Mouse (Mus musculus): ENCODE measurements at regions not wholly inside any gene's neighbourhood (a gene's known extent, or its start where the extent isn't known, plus 50 kb on each side); places are given as distances from the start of the nearest gene placed in this dataset.
A peak's percentile ranks its signal among the peaks of the same experiment; 100 is the strongest.
"Not testable (repeated sequence)": the region's sequence is repeated elsewhere in the genome, so short reads cannot be mapped to it uniquely, and the experiment has no call there.

DNA sequence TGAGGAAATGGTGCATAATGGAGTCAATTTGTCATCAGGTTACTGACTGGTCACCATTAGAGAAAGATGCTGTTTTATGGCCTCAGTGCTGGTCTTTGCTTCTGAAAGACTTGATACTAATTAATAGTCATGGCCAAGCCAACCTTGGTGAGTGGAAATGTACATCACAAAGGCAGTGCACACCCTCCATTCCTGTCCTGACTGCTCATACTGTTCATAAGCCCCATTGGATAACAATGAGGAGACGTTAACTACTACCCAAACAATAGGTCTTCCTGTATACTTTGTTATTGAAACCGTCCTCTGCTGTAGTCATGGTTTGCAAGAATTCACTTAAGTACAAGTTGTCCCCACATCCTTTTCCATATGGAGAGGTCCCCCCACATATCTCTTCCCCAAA, 605.8 kb upstream of the Slc35b3 start:
- no peak for DNase-seq

DNA sequence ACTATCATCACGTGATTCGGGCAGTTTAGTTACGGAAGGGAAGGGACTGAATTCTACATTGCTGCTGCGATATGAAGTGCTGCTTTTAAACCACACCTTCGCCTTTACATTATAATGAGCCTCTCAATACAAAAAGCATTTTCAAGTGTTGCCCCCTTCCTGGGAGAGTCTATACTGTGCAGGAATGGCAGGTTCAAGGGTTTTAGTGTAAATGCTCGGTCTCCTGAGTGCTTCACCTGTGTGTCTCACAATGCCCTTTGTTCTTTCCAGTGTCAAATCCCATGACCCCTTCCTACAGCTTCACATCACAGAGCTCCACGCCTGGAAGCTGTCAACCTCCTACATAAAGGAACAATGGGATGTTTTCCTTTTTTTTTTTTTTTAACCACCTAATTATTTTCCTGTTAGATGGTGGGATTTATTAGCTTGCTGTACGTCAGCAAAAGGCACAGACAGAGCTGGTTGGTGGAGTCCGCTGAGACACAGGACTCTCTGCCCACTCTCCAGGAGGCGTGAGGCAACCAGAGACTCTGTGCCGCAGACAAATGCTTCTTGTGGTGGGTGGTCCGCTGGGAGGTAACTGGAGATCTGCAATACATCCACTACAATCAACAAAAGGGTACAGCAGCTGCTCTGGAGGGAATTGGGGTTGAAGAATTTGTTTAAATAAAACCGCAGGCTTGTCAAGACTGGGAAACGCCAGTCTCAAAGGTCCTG, 577.2 kb upstream of the Slc35b3 start:
- DNase-seq, result no peak

DNA sequence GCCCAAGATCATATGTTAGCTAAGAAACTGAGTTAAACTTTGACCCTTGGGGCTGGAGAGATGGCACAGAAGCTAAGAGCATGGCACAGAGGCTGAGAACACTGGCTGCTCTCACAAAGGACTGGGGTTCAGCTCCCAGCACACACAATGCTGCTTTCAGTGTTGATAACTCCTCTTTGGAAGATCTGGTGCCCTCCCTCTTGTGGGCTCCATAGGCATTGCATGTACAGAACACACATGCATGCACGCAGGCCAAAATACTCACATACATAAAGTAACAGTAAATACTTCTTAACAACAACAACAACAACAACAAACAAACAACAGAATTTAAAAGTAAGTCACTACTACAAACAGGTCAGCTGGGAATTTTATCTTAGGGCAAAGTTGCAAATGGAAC, 565.8 kb upstream of the Slc35b3 start:
- DNase-seq, result no peak

DNA sequence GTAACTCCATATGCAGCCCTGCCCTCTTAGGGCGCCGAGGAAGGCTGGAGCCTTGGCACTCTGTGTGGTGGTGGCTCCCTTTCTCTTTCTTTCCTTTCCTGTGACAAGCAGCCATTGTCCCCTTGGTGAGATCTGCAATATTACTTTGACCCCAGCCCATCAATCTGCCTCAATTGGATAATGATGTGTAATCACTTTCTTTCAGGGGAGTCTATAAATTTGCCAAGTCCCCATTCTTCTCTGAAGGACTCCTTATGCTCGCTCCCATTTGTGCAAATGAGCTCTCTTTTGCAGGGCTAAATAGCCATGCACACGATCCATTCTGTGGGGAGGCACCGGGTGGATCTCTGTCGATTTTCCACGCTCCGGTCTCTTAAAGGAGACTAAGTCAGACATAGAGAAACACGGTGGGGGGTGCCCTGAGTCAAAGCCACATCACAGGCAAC, 563.2 kb upstream of the Slc35b3 start:
- no peak for DNase-seq

DNA sequence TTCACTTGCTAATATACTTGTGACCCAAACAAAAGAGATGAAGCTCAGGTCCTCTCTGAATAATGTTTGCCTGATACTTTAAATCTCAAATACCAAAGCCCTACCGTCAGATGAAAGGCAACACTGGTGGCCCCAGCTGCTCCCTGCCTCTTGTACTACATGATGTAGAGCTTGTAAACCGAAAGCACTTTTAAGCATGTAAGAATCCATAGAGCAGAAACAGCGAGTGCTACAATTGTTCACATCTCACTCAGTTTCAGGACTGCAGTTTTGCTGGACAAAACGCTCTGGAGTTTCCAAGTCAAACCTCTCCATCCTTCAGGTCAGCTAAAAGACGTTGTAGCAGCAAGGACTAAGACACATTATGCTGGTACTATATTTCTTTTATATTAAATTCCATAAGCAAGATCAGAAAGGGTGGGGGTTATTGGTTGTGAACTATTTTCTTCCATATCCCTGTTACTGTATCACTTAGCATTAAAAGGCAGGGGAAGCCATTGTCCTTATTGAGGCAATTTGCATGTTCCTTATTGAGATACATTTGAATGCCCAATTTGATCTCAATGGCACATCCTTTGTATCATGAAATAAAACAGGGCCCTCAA, 562.7 kb upstream of the Slc35b3 start:
- DNase-seq, result no peak

DNA sequence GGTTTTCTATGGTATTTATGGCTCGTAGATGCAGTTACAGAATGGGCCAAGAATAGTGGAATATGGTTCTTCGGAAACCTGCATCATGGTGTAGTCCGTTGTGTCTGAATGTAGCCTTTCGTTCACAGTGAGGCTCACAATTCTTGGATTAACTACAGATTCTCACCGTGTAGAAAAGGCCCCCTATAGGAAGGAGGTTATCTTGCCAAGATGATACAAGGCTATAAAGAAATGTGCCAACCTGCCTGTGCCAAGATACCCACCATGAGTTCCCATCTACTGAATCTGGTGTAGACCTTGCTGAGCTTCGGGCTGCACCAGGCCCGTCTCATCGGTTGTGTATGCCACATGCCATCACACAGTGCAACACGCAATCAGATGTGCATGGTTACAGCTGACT, 560.2 kb upstream of the Slc35b3 start:
- DNase-seq, result no peak

DNA sequence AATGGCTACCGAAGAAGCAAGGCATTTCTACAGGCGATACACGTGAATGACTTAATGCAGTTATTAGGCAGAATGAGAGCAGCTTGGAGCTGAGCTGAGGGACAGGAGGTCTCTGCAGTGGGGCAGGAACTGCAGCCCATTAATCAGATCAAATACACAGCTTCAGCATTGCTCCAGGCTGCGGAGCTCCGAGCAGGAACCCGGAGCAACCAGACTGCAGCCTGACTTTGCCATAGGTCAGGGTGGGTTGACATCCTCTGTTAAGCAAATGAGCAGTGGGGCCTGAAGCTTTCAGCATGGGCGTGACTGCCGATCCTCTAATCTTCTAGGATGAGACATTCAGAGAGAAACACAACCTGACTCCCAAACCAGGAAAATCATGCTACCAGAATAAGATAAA, 555.4 kb upstream of the Slc35b3 start:
- no peak for DNase-seq

DNA sequence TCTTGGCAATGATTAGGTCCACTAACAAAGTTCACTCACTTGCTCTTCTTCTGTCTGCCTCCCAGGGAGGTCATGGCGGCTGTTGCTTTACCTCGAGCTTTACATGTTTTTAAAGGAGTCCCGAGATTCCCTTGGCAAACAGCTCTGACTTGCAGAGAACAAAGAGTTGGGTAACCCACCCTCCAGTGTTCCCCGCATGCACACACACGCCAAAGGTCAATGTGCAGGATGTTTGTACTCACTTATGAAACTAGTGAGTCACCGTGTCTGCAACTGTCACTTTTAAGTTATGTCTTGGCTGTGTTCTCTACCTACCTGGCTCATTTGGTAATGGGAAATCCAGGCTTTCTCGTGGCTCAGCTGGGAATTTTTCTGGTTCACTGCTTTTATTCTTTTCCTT, 529.1 kb upstream of the Slc35b3 start:
- no peak for DNase-seq

DNA sequence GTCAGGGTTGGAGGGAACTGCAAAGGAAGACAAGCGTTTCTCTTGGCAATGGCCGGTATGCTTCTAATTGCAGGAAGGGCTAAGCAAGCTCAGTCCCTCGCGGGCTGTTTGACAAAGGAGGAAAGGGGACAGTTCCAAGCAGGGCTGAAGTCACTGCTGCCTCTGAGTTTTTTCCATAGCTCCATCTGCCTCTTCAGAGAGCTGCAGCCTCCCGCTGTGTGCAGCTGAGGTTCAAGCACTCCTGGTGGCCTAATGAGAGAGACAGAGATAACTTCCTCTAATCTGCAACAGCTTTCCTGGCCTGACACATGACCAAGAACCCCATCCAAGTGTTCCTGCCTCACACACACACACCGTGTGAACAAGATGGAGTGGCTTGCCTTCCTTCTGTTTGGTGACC, 511.9 kb upstream of the Slc35b3 start:
- DNase-seq, result no peak

DNA sequence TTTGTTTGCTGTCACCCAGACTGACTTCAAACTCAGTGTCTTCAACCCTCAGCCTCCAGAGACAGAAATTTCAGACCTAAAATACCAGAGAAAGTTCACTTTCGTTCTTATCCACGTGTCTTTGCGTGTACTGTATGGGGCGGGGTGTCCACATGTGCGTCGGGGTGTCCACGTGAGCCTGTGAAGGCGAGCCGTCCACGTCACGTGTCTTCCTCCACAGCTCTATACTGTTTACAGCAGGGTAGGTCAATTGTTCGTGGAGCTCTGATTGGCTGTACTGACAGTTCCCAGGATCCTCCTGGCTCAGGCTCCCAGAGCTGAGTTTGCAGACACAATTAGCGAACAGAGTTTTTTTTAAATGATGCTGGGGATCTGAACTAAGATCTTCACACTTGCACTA, 481.1 kb upstream of the Slc35b3 start:
- DNase-seq, result peak in 1 of 2 experiments; percentile 7

DNA sequence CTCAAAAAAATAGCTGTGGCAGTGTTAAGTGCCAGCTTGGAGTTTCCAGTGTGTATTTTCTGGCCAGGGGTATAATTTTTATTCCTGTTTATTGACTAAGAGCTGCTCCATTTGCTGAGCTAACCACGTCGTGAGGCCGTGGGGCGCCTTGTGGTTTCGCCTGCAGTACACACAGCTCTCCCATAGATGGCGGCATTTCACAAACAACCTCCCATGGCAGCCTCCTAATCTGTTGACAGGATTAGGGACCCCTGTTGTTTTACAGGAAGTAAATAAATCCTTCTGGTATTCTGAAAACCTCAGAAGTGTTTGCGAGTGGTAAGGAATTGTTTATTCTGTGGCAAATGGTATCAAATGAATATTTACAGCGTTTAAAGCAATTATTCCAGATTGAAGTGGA, 480.2 kb upstream of the Slc35b3 start:
- DNase-seq, result peak; percentile 17 to 35

DNA sequence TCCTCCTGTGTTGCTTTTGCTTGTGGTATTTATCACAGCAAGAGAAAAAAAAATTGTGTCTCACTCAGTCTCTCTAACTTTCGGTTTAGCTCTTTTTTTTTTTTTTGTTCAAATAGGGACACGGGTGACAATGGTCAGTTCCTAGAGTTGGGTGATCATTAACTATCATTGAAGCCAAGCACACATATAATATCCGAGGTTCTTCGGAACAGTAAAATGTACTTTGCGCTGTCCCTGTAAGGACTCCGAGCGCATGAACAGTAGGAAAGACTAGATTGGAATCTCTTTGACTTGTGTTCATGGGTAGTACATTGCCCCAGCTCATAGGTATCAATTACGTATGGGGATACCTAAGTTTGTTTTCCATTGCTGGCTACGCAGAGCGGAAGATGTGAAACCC, 479.7 kb upstream of the Slc35b3 start:
- no peak for DNase-seq

DNA sequence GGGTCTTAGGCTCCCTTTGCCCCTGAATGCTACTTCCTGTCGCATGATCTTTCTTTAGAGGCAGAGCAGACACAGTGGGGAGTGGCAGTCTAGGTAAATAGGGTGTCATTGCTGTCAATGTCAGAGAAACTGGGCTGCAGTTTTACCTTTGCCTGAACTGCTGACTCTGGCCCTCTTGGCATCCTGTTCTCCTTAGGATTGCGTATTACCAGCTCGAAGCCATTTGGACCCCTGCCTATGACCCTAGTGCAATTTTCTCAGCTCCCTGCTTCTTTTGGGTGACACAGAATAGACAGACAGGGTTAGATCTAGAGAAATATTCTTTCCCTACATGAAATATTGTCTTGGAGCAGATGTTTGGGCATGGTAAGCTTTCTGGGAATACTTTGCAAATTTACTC, 467.3 kb upstream of the Slc35b3 start:
- DNase-seq, result no peak

DNA sequence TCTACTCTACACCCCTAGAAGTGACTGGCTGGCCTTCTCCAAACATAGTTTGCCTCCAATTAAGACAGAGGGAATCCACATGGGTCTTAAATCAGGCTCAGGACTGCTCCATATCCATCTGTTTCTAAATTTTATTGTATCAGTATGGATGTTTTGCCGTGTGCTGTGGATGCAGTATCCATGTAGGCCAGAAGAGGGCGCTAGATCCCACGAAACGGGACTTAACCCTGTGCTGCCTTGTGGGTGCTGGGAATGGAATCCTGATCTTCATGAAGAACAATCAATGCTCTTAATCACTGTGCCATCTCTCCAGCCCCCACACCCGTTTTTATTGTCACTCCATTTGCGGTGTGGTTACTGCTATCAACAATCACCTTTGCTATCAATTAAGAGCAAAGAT, 465.3 kb upstream of the Slc35b3 start:
- no peak for DNase-seq

DNA sequence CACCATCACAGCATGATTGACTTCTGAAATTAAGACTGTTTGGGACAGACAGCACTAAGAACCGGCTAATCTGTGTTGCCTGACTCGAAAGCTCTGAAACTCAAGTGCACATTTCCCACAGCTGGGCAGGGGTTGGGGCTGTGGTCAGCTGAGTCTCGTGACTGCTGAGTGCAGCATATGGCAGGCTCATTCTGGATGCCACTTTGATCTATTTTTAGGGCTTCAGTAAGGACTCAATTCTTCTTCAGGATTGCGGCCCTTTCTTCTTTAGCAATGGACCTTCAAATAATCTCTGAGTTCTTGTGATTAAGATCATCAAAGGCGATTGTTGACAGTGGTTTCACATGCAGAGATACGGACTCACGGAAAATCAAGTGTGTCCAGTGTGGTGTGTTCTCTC, 457.5 kb upstream of the Slc35b3 start:
- no peak for DNase-seq

DNA sequence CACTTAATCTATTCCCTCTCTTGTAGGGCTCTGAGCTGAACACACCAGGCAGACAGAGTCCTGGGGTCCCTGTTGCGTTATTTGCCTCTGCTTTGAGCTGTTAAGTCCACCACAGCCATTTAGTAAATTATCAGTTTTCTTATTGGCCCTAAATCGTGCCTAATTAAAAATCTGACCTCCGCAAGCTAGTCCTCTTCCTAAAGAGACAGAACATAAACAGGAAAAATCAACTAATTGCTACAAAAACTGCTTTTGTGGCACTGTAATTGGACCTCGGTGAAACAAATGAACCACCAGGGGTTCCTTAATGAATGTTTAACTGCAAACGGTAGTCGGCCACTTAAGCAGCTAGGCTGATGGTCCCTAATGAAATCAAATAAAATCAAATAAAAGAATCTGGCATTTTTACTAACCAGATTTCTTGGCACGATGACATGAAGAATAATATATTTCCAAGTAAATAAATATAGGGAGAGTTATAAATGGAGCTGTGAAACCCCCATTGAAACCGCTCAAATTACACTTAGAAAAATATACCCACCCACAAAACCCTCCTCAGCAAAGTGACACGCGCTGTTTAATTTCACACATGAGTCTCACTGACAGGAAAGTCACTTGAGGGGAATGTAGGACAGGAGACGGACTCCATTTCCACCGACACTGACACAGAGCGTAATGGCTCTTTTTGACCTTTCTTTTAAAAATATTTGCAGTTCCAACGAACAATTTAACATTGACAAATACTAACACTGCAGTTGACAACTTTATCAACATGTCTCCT, 451.0 kb upstream of the Slc35b3 start:
- no peak for DNase-seq

DNA sequence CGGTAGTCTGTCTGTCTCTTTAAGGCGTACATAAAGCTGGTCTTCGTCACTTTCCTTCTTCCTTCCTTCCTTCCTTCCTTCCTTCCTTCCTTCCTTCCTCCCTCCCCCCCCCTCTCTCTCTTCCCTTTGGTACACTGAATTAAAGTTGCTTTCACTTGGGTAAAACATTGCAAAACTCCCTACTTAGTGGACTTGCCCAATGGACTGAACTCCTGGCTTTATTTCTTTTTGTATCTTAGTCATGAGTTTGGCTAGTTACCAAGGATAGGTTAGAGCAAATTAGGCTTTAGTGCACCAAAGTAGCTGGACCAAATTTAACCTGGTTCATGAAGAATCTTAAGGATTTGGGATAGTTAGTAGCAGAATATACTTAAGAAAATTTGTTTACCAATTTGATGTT, 431.9 kb upstream of the Slc35b3 start:
- no peak for DNase-seq

DNA sequence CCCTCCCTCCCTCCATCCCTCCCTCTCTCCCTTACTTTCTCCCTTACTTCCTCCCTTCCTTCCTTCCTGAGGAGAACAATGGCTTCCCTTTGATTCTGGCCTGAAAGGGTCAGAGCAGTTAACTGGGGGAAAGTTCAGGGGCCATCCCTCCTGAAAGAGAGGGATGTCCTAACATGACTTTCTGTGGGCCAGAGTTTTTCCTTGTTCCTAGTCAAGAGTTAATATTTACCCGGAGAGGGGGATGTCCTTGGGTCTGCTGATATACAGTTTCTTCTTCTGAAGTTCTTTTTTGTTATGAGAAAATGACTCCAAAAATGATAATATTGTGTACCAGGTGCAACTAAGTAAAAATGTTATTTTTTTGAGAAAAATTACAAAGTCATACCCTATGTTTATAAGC, 431.5 kb upstream of the Slc35b3 start:
- not testable (repeated sequence) for DNase-seq

DNA sequence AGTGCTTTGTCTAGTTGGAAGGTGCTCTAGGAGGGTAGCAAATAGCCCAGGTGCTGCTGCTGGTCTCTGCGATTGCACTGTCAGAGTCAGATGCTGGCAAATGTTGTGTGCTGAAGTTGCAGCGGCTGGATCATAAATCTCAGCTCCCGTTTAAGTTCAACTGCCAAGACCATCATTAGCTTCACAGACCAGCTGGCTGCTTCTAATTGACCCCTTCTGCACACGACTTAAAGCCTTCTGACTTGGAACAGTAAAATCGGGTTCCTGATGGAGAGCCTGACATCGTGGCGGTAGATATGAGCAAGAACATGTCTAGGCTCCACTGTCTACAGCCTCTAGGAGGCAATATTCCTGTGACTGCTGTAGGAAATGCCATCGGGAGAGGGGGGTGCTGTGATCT, 416.0 kb upstream of the Slc35b3 start:
- no peak for DNase-seq

DNA sequence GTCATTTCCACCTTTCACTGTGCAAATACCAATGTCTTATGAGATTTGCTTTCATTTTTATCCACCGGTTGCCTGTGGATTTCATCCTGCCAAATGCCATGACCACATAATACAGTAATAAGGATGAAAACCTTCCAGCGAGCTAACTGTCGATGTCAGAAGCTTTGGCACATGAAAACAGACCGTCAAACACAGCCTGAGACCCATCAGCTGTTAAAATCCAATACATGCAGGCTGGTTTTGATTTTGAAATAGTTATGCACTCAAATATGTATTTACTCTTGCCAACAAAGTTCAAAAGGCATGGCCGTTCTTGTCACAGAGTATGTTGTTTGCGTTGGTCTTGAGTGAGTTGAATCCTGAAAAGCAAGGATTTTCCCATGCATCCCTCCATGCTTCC, 415.6 kb upstream of the Slc35b3 start:
- no peak for DNase-seq

DNA sequence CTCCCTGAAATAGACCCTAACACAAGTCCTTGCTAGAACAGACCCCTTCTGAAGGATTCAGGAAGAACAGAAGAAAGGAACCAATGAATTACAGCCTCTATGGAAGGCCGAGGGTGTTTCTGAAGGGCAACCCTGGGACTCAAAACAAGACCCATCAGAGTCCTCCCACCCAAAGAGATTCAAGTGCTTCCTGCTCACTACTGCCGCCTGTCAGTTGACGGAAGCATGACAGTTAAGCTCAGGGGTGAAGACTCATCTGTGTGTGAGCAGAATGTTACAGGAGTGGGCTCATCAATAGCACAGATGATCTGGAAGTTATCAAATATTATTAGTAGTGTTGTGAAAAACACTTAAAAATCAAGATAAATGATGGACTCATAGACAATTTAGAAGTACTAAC, 411.9 kb upstream of the Slc35b3 start:
- no peak for DNase-seq

DNA sequence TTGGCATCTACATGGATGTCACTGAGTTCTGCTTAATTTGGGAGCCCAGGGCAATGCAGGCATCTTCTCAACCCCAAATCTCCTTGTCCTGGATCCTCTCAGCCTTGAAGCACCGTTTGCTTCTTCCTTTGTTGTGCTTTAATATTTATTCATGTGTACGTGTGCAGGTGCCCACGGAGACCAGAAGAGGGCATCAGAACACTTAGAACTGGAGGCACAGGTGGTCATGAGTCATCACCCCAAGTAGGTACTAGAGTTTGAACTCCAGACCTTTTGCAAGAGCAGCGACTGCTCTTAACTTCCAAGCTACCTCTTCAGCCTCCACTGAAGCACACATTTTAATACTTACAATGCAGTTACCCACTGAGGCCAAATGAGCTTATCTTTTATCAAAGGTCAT, 403.0 kb upstream of the Slc35b3 start:
- no peak for DNase-seq

DNA sequence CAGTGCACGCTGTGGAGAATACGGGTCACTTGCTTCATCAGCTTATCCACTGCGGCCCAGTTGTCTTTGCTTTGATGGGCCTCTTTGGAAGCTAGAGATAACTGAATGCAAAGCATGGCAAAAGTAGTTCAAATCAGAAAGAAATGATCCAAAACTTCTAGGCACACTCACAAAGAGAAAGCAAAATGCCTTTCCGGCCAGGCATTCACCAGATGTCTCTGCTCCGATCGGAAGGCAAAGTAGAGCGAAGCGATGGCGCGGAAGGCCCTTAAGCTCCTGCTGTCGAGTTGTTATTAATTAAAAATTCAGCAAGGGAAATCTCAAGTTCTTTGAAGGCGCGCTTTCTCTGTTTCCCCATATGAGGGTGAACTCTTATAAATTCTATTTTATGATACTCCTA, 401.9 kb upstream of the Slc35b3 start:
- DNase-seq, result no peak

DNA sequence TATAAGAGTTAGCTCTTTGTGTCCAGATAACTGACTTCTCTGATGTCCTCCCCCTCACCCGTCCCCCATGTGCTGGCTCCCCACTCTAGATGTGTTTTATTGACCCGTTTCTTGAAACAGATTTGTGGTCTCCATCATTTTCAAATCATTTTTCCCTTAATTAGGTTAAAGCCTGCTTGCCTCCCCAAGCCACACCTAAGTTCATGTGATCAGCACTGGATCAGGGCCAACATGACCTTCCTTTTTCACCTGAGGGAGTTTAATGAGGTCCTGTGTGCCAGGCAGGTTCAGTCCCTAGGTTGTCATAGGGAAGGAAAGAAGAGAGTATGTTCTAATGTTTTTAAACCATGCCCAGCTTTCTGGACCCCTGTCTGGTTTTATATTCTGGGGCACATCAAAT, 390.9 kb upstream of the Slc35b3 start:
- DNase-seq, result no peak

Data from lung, adult 18-20 months (tissue).